Mouse (Mus musculus) brain, adult 2 months (tissue): Measurements from ENCODE around the gene Gm14744.
"Not testable (repeated sequence)": the region's sequence is repeated elsewhere in the genome, so short reads cannot be mapped to it uniquely, and the experiment has no call there.

Source experiments
- DNase-seq: peaks from one replicate; pipeline ENCODE4 v3.0.0; 2011; ENCODE audit warnings: low read depth, low spot score

Gm14744 gene

DNA sequence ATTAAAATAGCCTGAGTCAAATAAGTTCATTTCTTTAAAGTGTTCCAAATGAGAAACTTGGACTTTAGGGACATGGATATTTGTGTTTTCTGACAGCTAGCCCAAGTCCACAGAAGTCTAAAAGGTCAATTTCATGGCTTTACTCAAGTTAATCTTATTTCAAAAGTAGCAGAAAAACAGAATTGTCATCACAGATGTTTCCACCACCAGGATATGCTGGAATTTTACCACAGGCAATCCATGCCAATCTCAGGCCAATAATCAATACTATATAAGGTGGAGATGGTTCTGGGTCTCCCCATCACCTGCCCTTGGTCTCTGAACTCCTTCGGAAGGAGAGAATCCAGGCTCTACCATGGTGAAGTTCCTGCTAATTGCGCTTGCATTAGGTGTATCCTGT, at the start of gene Gm14744:
TSS of gene Gm14744 (plus strand) at position 301 of the 400 bp plus-strand sequence.
- not testable (repeated sequence) for DNase-seq

DNA sequence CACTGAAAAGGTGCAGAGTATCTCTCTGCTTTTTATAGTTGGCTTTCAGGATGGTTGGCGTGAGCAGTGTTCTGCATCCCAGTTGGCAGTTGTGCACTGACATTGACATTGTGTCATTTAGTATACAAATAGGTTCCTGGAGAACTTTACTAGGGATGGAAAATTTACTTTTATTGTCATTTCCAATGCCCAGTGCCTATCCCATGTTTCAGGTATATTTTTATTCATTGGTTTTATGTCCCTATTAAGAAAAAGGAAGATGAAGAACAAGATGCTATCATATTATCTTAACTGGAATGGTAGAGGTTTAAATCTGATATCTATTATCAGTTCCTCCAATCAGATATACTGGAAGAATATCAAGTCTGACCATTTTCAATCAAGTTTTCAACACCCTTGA, 11.0 kb upstream of the Gm14744 start, which contains the start of gene Pbsn:
TSS of gene Pbsn (minus strand) at position 101 of the 400 bp plus-strand sequence.
- no peak for DNase-seq

- peak; percentile 13 for DNase-seq
These were observed 15.5 kb downstream of the Gm14744 start for GRCm38 (mm10) chrX:77880033-77880432.
